Mouse (Mus musculus): Measurements from ENCODE around the gene Pbx4.

Gene Pbx4

GRCm38 (mm10) chr8:69809820-69810219 is 22.5 kb upstream of the Pbx4 start:
- DNase-seq (ENCODE audit: low read depth, low spot score), result no peak

GRCm38 (mm10) chr8:69814881-69815280 is 17.4 kb upstream of the Pbx4 start:
- no peak for DNase-seq (ENCODE audit: low read depth, low spot score)

DNA sequence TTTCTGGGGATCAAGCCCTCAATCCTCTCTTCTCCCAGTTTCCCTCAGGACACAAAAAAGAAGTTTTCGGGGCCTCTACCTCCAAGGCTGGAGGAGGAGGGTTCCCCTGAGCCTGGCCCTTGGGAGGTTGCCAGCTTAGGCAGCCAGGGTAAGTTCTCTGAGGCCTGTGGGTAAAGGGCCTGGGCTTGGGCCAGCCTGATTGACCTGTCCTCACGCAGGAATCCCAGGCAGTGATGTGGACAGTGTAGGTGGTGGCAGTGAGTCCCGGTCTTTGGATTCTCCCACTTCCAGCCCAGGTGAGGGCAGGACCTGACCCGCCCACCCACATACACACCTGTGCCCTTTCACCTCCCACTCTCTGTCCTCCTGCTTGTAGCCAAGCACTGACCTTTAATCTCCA is 16.9 kb upstream of the Pbx4 start:
- no peak for DNase-seq (ENCODE audit: low read depth, low spot score)

- DNase-seq (ENCODE audit: low read depth, low spot score), result no peak
These were observed 11.8 kb upstream of the Pbx4 start for GRCm38 (mm10) chr8:69820466-69820865.

DNA sequence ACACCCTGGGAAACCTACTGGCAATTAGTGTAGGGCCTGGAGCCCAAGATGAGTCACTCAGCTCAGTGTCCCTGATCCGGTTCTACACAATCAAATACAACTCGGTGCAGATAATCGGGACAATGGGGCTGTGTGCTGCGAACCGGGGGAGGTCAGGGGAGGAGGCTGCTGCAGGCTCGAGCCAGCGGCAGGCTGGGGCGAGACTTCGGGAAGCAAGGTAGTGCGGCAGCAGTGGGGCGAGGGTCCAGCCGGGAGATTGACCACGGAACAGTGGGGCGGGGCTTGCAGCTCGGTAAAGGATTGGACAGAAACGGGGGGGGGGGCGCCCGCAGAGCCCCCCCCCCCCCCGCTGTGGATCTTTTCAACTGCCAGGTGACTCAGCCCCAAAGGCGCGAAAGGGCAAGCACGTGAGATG is 10.3 kb upstream of the Pbx4 start:
- DNase-seq (ENCODE audit: low read depth, low spot score), result no peak

DNA sequence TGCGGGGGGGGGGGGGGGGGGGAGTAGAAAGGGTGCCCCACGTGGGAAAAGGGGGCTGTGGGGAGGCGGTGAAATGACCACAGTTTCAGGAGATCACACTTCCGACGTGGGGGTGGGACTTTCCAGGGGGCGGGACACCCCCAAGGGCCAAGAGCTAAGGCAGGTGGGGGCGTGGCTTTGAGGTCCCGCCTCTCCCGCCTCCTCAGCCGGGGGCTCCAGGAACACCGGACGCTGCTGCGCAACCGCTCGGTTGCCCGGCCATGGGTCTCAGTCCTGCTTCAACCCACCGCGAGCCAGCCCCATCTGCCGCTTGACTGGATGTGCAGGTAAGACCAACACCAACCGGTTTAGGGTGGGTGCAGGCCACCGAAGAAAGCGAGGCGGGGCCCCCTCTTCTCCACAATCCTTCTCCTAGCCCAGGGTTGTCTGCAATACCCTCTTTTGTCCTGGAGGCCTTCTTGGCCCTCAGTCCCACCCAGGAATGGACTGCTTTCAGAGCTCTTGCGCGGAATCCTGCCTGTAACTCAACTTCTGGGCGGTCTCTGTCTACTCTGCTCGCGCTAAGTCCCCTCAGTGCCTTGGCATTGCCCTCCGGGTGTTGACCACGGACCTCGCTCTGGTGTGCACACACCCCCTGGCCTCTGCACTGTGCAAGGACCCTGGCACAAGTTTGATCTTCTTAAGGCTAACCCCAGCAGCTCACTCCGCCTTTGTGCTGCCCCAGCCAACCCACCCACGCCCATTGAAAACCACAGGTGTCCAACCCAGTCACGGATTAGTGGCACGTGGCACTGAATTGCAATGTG is 9.7 kb upstream of the Pbx4 start, which contains the start of gene Lpar2:
Gene Lpar2, plus strand, starts transcription at position 44 of the 806 bp plus-strand sequence.
- peak; percentile 75 for DNase-seq (ENCODE audit: low read depth, low spot score)

- DNase-seq (ENCODE audit: low read depth, low spot score), result no peak
These were observed 5.9 kb upstream of the Pbx4 start for GRCm38 (mm10) chr8:69826371-69826770.

DNA sequence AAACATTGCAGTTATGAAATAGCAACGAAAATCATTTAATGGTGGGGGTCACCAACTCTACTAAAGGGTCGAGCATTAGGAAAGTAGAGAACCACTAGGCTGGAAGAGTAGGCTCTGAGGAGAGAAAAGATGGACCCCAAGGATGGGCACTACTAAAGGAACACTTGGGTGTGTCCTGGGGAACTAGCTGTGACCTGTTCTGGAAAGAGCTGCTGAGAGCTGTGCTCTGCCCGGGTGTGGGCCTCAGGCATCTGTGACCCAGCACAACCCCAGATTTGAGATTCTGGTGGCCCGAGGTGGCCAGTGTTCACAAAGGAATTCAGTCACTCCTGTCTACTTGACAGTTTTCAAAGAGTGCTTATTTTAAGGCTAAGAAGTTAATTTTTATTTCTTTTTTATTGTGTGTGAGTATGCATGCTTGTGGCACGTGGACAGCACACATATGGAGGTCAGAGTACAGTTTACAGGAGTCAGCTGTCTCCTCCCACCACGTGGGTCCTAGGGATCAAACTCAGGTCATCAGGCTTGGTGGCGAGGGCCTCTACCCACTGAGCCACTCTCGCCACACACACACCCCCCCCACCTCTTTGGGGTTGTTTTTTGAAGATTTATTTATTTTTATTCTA is 4.9 kb downstream of the Pbx4 start:
- DNase-seq (ENCODE audit: low read depth, low spot score), result no peak

- no peak for DNase-seq (ENCODE audit: low read depth, low spot score)
These were observed 15.1 kb downstream of the Pbx4 start for GRCm38 (mm10) chr8:69847167-69848065.

DNA sequence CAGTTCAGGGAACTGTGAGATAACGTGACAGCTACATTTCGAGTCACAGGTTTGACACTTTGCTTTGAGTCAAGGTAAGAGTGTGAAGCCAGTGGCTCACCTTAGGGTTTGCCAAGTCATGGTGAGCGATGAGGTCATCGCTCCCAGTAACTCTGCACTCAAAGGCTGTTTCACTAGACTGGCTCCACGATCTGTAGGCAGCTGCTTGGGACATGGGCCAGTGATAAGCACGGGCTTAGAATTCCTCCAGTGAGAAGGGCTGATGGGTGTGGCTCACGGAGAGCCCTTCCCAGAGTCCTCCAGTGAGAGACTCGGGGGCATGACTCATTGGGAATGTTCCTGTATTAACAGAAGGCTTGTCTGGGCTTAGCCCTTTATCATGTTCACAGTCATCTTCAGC is 16.7 kb downstream of the Pbx4 start:
- peak; percentile 65 for DNase-seq (ENCODE audit: low read depth, low spot score)

GRCm38 (mm10) chr8:69849899-69850298 is 17.6 kb downstream of the Pbx4 start:
- peak; percentile 67 for DNase-seq (ENCODE audit: low read depth, low spot score)

DNA sequence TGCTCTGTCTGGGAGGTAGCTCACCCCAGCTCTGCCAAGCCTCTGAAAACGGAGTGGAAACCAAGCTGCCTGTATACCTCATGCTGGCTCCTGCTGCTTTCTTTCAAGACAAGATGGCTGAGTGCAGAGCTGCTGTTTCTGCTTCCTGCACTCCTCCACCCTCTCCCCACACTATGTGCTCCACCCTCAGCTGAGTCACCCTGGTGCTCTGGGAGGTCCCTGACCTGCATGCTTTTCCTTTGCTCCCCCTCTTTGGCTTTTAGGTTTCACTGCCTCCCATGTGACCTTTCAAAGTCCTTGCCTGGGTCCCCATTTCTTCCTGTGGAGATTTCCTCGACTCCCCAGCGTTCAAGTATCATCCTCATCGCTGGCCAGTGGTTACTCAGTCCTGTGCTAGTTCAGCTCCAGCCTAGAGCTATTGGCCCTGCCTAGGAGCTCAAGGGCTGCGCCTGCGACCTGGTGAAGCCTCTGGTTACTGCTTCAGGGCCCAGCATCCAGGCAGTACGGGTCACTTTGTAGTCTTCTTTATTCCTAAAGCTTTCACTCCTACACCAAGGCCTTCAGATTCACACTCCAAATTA is 18.7 kb downstream of the Pbx4 start:
- no peak for DNase-seq (ENCODE audit: low read depth, low spot score)

DNA sequence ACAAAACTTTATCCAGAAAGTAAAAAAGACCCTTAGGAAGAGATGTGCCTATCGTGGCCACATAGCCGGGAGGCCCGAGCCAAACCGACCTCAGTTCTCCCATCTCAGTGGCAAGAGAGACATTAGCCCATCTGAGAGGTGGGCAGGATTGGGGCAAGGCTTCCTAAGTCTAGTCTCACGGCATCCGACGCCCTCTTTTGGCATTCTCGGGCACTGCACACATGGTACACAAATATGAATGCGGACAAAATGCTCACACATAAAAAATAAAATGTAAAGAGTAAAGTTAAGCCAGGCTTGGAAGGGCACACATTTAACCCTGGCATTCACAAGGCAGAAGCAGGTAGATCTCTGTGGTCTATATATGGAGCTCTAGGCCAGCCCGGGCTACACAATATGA is 21.6 kb downstream of the Pbx4 start:
- DNase-seq (ENCODE audit: low read depth, low spot score), result no peak

DNA sequence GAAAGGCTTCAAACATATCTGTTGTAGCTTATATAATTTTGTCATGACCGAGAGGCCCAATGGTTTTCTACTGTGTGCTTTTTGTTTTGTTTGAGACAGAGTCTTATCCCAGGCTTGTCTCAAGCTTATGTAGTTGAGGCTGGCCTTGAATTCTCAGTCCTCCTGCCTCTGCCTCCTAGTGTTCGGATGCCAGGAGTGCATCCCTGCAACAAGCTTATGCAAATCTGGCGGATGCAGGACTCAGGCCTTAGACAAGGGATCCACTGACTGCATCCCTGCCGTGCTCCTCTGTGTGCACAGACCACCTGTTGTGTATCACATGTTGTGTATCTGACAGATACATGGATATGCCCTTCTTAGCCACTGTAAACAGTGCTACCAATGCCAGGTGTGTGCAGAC is 28.5 kb downstream of the Pbx4 start:
- DNase-seq (ENCODE audit: low read depth, low spot score), result no peak

GRCm38 (mm10) chr8:69861251-69861650 is 29.0 kb downstream of the Pbx4 start:
- DNase-seq (ENCODE audit: low read depth, low spot score), result no peak

- DNase-seq (ENCODE audit: low read depth, low spot score), result no peak
These were observed 31.2 kb downstream of the Pbx4 start for GRCm38 (mm10) chr8:69863387-69864020.

GRCm38 (mm10) chr8:69864180-69864579 is 31.9 kb downstream of the Pbx4 start:
- DNase-seq (ENCODE audit: low read depth, low spot score), result no peak

DNA sequence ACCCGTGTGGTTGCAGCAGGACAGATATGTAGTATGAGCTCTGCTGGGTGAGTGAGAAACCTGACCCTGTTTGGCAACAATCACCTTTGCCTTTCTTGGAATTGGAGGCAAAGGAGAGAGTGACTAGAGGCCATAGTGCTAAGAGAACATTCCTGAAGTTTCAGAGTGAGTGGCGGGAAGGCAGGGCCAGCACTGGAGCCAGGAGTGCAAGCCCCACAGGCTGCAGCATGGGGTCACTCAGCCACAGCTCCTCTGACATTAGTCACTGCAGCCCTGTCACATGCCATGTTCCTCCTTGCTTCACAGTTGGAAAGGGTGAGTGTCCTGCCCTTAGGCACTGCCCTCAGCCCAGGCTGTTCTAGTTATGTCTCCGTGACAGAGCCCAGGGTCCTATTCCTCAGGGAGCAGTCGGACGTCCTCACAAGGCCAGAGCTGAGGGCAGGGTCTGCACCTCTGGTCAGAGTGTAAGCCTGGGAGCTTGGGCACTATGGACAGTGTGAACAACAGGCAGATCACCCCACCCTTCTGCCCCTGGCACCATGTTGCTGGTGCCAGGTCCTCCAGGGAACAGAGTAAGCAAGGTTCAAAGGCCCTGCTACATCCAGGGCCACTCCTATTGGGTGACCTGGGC is 35.5 kb downstream of the Pbx4 start:
- DNase-seq (ENCODE audit: low read depth, low spot score), result no peak

- DNase-seq (ENCODE audit: low read depth, low spot score), result no peak
These were observed 37.9 kb downstream of the Pbx4 start for GRCm38 (mm10) chr8:69870003-69870765.

DNA sequence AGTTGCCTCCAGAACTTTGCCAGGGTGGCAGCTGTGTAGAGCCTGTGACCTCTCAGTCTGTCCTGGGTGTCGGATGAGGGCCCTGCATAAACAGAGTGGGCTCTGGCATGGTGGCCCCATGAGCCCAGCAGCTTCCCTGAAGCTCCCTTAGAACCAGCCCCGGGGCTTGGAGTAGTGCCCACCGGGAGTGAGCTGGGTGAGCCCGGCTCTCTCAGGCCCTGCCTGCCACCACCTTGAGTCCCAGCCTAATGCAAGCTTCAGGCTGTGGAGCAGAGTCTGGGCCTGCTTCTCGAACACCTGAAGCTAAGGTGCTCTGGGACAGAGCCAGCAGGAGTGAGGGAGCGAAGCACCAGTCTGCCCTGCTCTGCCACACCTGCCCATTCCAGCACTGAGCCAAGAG is 38.6 kb downstream of the Pbx4 start:
- no peak for DNase-seq (ENCODE audit: low read depth, low spot score)
